Mouse (Mus musculus) kidney, postnatal 0 days (tissue): ENCODE measurements at regions not wholly inside any gene's neighbourhood (a gene's known extent, or its start where the extent isn't known, plus 50 kb on each side); places are given as distances from the start of the nearest gene placed in this dataset.

Source experiments
- ATAC-seq: fragments of 200-750 bp; cut with Nextera tagmentation; replicated peaks from 2 replicates; pipeline ENCODE4 v1.8.0; 2017; ENCODE audit warnings: low read depth, moderate number of reproducible peaks, moderate TSS enrichment, moderate library complexity; ENCODE audit not compliant: low FRiP score
- DNase-seq: peaks from one replicate; pipeline ENCODE4 v3.0.0-alpha.2; 2016; ENCODE audit warnings: low spot score
- H3K27ac ChIP-seq: fragments of 300-500 bp; sonication (generic); 2 replicates; pipeline ENCODE4 v1.5.1; 2014; ENCODE audit warnings: mild to moderate bottlenecking
- H3K27me3 ChIP-seq: fragments of 300-500 bp; sonication (generic); 2 replicates; pipeline ENCODE4 v1.6.1; 2014; ENCODE audit warnings: low read length, mixed read lengths; ENCODE audit not compliant: insufficient read depth
- H3K36me3 ChIP-seq: fragments of 300-500 bp; sonication (generic); 2 replicates; pipeline ENCODE4 v1.6.1; 2014; ENCODE audit warnings: low read length, mixed read lengths; ENCODE audit not compliant: insufficient read depth
- H3K4me1 ChIP-seq: fragments of 300-500 bp; sonication (generic); replicated peaks from 2 replicates; pipeline ENCODE4 v1.6.1; 2014; ENCODE audit warnings: antibody characterized with exemption, low read length, mixed read lengths; ENCODE audit not compliant: insufficient read depth
- H3K4me2 ChIP-seq: fragments of 300-500 bp; sonication (generic); 2 replicates; pipeline ENCODE4 v1.6.1; 2014; ENCODE audit warnings: mild to moderate bottlenecking, low read length, moderate library complexity, mixed read lengths
- H3K4me3 ChIP-seq: fragments of 300-500 bp; sonication (generic); replicated peaks from 2 replicates; pipeline ENCODE4 v1.5.1; 2014; ENCODE audit warnings: low read depth, low read length
- H3K9ac ChIP-seq: fragments of 300-500 bp; sonication (generic); 2 replicates; pipeline ENCODE4 v1.6.1; 2014; ENCODE audit warnings: low read depth, low read length
- H3K9me3 ChIP-seq: fragments of 300-500 bp; sonication (generic); replicated peaks from 2 replicates; pipeline ENCODE4 v1.6.1; 2016; ENCODE audit warnings: low read length, inconsistent platforms, mixed read lengths
- CTCF ChIP-seq: IDR thresholded peaks from 2 replicates; pipeline ENCODE4 v1.5.1; 2016; ENCODE audit warnings: antibody characterized with exemption, low read depth, mild to moderate bottlenecking, moderate library complexity
- WGBS: fragments of 180-500 bp; shearing (Covaris S2); extraction: QIAGEN DNeasy Blood & Tissue Kit; methylation state at CpG from one replicate; pipeline ENCODE4 v1.1.7; 2014; 5-methylcytosine and 5-hydroxymethylcytosine counted together

- Histone ChIP-seq H3K9ac (no peak overlapping the region), H3K9me3 (no peaks in the 10 kb centered on the region), H3K27me3 (no peaks in the 10 kb centered on the region), H3K27ac (no peak overlapping the region; the same call in 1 of the 2 replicates), H3K4me3 (no peak overlapping the region), H3K4me1 (peaks cover 17% of the 10 kb centered on the region; the same call in 1 of the 2 replicates), H3K36me3 (no peaks in the 10 kb centered on the region), H3K4me2 (no peak overlapping the region)
- peak; percentile 72 for DNase-seq
- TF ChIP-seq CTCF, result no peak
- 34% methylated on average over 22 of the region's 22 CpGs for WGBS
- ATAC-seq, result peak; percentile 33; the same call in 1 of the 2 replicates
Observed at GRCm38 (mm10) chr17:45871666-45872653, 138.3 kb upstream of the 1600014C23Rik start.

GRCm38 (mm10) chr17:45871067-45871466, 137.4 kb upstream of the 1600014C23Rik start:
- Histone ChIP-seq H3K4me3 (no peak overlapping the region), H3K27me3 (no peaks in the 10 kb centered on the region), H3K36me3 (no peaks in the 10 kb centered on the region), H3K4me1 (peaks cover 21% of the 10 kb centered on the region; the same call in 1 of the 2 replicates), H3K9ac (no peak overlapping the region), H3K9me3 (no peaks in the 10 kb centered on the region), H3K27ac (no peak overlapping the region), H3K4me2 (no peak overlapping the region)
- 79% methylated on average over 9 of the region's 9 CpGs for WGBS
- ATAC-seq, result no peak
- no peak for TF ChIP-seq CTCF
- no peak for DNase-seq

GRCm38 (mm10) chr17:45869014-45869968, 135.6 kb upstream of the 1600014C23Rik start:
- 0 out of 2 replicates have a peak, but pooled peaks have one; percentile 17 for ATAC-seq
- DNase-seq, result peak; percentile 81
- TF ChIP-seq CTCF, result no peak
- H3K4me1 ChIP-seq, result peaks cover 26% of the 10 kb centered on the region; the same call in 1 of the 2 replicates
- no peaks in the 10 kb centered on the region for H3K36me3 ChIP-seq
- WGBS, result 55% methylated on average over 17 of the region's 17 CpGs
- H3K4me3 ChIP-seq, result no peak overlapping the region
- no peak overlapping the region for H3K9ac ChIP-seq
- H3K27me3 ChIP-seq, result no peaks in the 10 kb centered on the region
- no peak overlapping the region for H3K27ac ChIP-seq
- H3K9me3 ChIP-seq, result no peaks in the 10 kb centered on the region
- H3K4me2 ChIP-seq, result no peak overlapping the region

- no peak overlapping the region for H3K4me3 ChIP-seq
- ATAC-seq, result no peak
- H3K9me3 ChIP-seq, result no peaks in the 10 kb centered on the region
- no peak overlapping the region for H3K27ac ChIP-seq
- peaks cover 22% of the 10 kb centered on the region; the same call in 1 of the 2 replicates for H3K4me1 ChIP-seq
- H3K4me2 ChIP-seq, result no peak overlapping the region
- no peak for TF ChIP-seq CTCF
- H3K36me3 ChIP-seq, result no peaks in the 10 kb centered on the region
- DNase-seq, result no peak
- no peaks in the 10 kb centered on the region for H3K27me3 ChIP-seq
- WGBS, result 88% methylated on average over 4 of the region's 4 CpGs
- no peak overlapping the region for H3K9ac ChIP-seq
Observed at GRCm38 (mm10) chr17:45868539-45868938, 134.9 kb upstream of the 1600014C23Rik start.

- DNase-seq, result no peak
- WGBS, result 82% methylated on average over 5 of the region's 5 CpGs
- H3K4me1 ChIP-seq, result peaks cover 15% of the 10 kb centered on the region; the same call in 1 of the 2 replicates
Observed at GRCm38 (mm10) chr17:45867727-45868126, 134.1 kb upstream of the 1600014C23Rik start.

More at GRCm38 (mm10) chr17:45867727-45868126, 134.1 kb upstream of the 1600014C23Rik start:
- Histone ChIP-seq H3K9ac (no peak overlapping the region), H3K36me3 (no peaks in the 10 kb centered on the region), H3K4me3 (no peak overlapping the region), H3K4me2 (no peak overlapping the region), H3K27ac (no peak overlapping the region), H3K9me3 (no peaks in the 10 kb centered on the region), H3K27me3 (no peaks in the 10 kb centered on the region)
- TF ChIP-seq CTCF, result no peak
- ATAC-seq, result no peak
